Comparison of ENCODE assay signal across 8 mouse cellular contexts in genomic region chr11:23666526-23666925, GRCm38 (mm10). TPM values are rescaled to one million over a fixed set of nuclear protein-coding genes. Genes with fewer than 3 reads are reported as not detected.
A peak's percentile ranks its signal among the peaks of the same experiment; 100 is the strongest.
DNase-seq lines count a peak whose midpoint lies in the region; ATAC-seq and TF ChIP-seq lines count a peak whose summit lies in the region.

No protein-coding gene starts in this region.

- WGBS in embryonic facial prominence, embryonic 12.5 days, result 3% methylated on average over 5 of the region's 5 CpGs
- WGBS in intestine, embryonic 14.5 days, result 5% methylated on average over 5 of the region's 5 CpGs
- WGBS in neural tube, embryonic 12.5 days, result 10% methylated on average over 5 of the region's 5 CpGs

- H3K4me1 ChIP-seq in embryonic facial prominence, embryonic 12.5 days, result 0 out of 2 replicates have a peak, but pooled peaks cover 7% of the 10 kb centered on the region
- 0 out of 2 replicates have a peak, but pooled peaks cover 3% of the 10 kb centered on the region for H3K4me1 ChIP-seq in intestine, embryonic 14.5 days (replicated peaks; ENCODE audit: control insufficient read depth, insufficient read depth, low read length)
- H3K4me1 ChIP-seq in neural tube, embryonic 12.5 days, result peaks cover 6% of the 10 kb centered on the region; the same call in 1 of the 2 replicates

- H3K9me3 ChIP-seq in embryonic facial prominence, embryonic 12.5 days, result no peaks in the 10 kb centered on the region
- H3K9me3 ChIP-seq in intestine, embryonic 14.5 days (ENCODE audit: control insufficient read depth, low read length), result no peaks in the 10 kb centered on the region
- no peaks in the 10 kb centered on the region for H3K9me3 ChIP-seq in neural tube, embryonic 12.5 days

- peak overlapping the region; percentile 97 for H3K27ac ChIP-seq in layer of hippocampus, adult 2 months
- peak overlapping the region; percentile 94 for H3K27ac ChIP-seq in embryonic facial prominence, embryonic 12.5 days
- H3K27ac ChIP-seq in intestine, embryonic 14.5 days (ENCODE audit: low read depth), result peak overlapping the region; percentile 86
- H3K27ac ChIP-seq in neural tube, embryonic 12.5 days, result peak overlapping the region; percentile 93

- no peak for TF ChIP-seq CTCF in layer of hippocampus, adult 2 months (conservative IDR thresholded peaks at IDR 0.05)

- no peaks in the 10 kb centered on the region for H3K27me3 ChIP-seq in embryonic facial prominence, embryonic 12.5 days
- H3K27me3 ChIP-seq in intestine, embryonic 14.5 days (replicated peaks; ENCODE audit: control insufficient read depth, insufficient read depth, low read length), result no peaks in the 10 kb centered on the region
- H3K27me3 ChIP-seq in neural tube, embryonic 12.5 days (replicated peaks), result no peaks in the 10 kb centered on the region

- peak overlapping the region; percentile 96 for H3K4me3 ChIP-seq in layer of hippocampus, adult 2 months
- H3K4me3 ChIP-seq in embryonic facial prominence, embryonic 12.5 days, result peak overlapping the region; percentile 96
- peak overlapping the region; percentile 89 for H3K4me3 ChIP-seq in intestine, embryonic 14.5 days (ENCODE audit: low read depth, low read length)
- H3K4me3 ChIP-seq in neural tube, embryonic 12.5 days, result peak overlapping the region; percentile 86

- no peak for DNase-seq in layer of hippocampus, adult 2 months (ENCODE audit: low spot score in 2 of 2)
- DNase-seq in layer of hippocampus, postnatal 10 days (ENCODE audit: low spot score in 2 of 2), result no peak
- no peak for DNase-seq in intestine, embryonic 14.5 days (ENCODE audit: low spot score)
- DNase-seq in adrenal gland, postnatal 36 days, result no peak
- DNase-seq in adrenal gland, postnatal 14 days, result no peak

- H3K9ac ChIP-seq in embryonic facial prominence, embryonic 12.5 days, result peak overlapping the region; percentile 92
- H3K9ac ChIP-seq in intestine, embryonic 14.5 days (ENCODE audit: low read length), result peak overlapping the region; percentile 85
- peak overlapping the region; percentile 63 for H3K9ac ChIP-seq in neural tube, embryonic 12.5 days

- no peaks in the 10 kb centered on the region for H3K36me3 ChIP-seq in embryonic facial prominence, embryonic 12.5 days
- H3K36me3 ChIP-seq in intestine, embryonic 14.5 days (ENCODE audit: control insufficient read depth, insufficient read depth, low read length), result 0 out of 2 replicates have a peak, but pooled peaks cover 3% of the 10 kb centered on the region
- 0 out of 2 replicates have a peak, but pooled peaks cover 3% of the 10 kb centered on the region for H3K36me3 ChIP-seq in neural tube, embryonic 12.5 days

- no peak; the same call in 1 of the 2 replicates for ATAC-seq in embryonic facial prominence, embryonic 12.5 days (ENCODE audit: insufficient number of reproducible peaks, insufficient read depth, low FRiP score, low TSS enrichment)
- ATAC-seq in intestine, embryonic 14.5 days (replicated peaks; ENCODE audit: low FRiP score, low TSS enrichment, low read depth), result no peak
- no peak for ATAC-seq in neural tube, embryonic 12.5 days (ENCODE audit: low FRiP score, low read depth)
- ATAC-seq in erythroid progenitor cell, adult 5-6 weeks (replicated peaks; ENCODE audit: low FRiP score, poor library complexity, severe bottlenecking), result no peak

- peak overlapping the region; percentile 52 for H3K4me2 ChIP-seq in embryonic facial prominence, embryonic 12.5 days (replicated peaks)
- H3K4me2 ChIP-seq in intestine, embryonic 14.5 days (ENCODE audit: low read length), result peak overlapping the region; percentile 73
- H3K4me2 ChIP-seq in neural tube, embryonic 12.5 days (replicated peaks), result peak overlapping the region; percentile 67

RNA-seq across cellular contexts. Expression of gene Pex13, which starts 0.8 kb away (rescaled TPM):
- total RNA-seq in layer of hippocampus, adult 2 months (2021), result 10 to 100 TPM; 22.8 to 34.0 TPM
- total RNA-seq in layer of hippocampus, postnatal 10 days (2021), result 10 to 100 TPM; 23.6 to 25.9 TPM
- 38.4 and 40.0 TPM in 2 replicates for polyA plus RNA-seq in embryonic facial prominence, embryonic 12.5 days (2016; fragmentation: Nextera tagmentation; extraction: Ambion mirVana)
- 25.8 and 31.7 TPM in 2 replicates for polyA plus RNA-seq in intestine, embryonic 14.5 days (2014; fragmentation: Nextera tagmentation; extraction: Ambion mirVana)
- polyA plus RNA-seq in neural tube, embryonic 12.5 days (2016; fragmentation: Nextera tagmentation; extraction: Ambion mirVana), result 45.5 and 46.8 TPM in 2 replicates
- total RNA-seq in adrenal gland, postnatal 36 days (2021), result 10 to 100 TPM; 59.7 to 76.6 TPM
- 56.9 and 66.8 TPM in 2 replicates for total RNA-seq in adrenal gland, postnatal 14 days (2021)
- total RNA-seq in erythroid progenitor cell, adult 5-6 weeks (2015; ENCODE audit: low replicate concordance), result 3.8 and 6.5 TPM in 2 replicates
- 4.4 and 10.9 TPM in 2 replicates for total RNA-seq in erythroid progenitor cell, adult 5-6 weeks (2017; ENCODE audit: low replicate concordance)

RNA-seq across cellular contexts. Expression of gene Pus10, which starts 1.1 kb away (rescaled TPM):
- total RNA-seq in layer of hippocampus, adult 2 months (2021), result 10 to 100 TPM; 18.6 to 21.1 TPM
- total RNA-seq in layer of hippocampus, postnatal 10 days (2021), result 10 to 100 TPM; 13.7 to 21.0 TPM
- polyA plus RNA-seq in embryonic facial prominence, embryonic 12.5 days (2016; fragmentation: Nextera tagmentation; extraction: Ambion mirVana), result 28.6 and 30.4 TPM in 2 replicates
- 23.8 and 25.2 TPM in 2 replicates for polyA plus RNA-seq in intestine, embryonic 14.5 days (2014; fragmentation: Nextera tagmentation; extraction: Ambion mirVana)
- 18.4 and 19.8 TPM in 2 replicates for polyA plus RNA-seq in neural tube, embryonic 12.5 days (2016; fragmentation: Nextera tagmentation; extraction: Ambion mirVana)
- total RNA-seq in adrenal gland, postnatal 36 days (2021), result 10 to 100 TPM; 13.9 to 16.4 TPM
- 19.2 and 21.8 TPM in 2 replicates for total RNA-seq in adrenal gland, postnatal 14 days (2021)
- 14.7 and 18.0 TPM in 2 replicates for total RNA-seq in erythroid progenitor cell, adult 5-6 weeks (2015; ENCODE audit: low replicate concordance)
- 4.1 and 23.0 TPM in 2 replicates for total RNA-seq in erythroid progenitor cell, adult 5-6 weeks (2017; ENCODE audit: low replicate concordance)

RNA-seq across cellular contexts. Expression of gene 0610010F05Rik, which starts 33.1 kb away (rescaled TPM):
- 10 to 100 TPM; 35.3 to 36.0 TPM for total RNA-seq in layer of hippocampus, adult 2 months (2021)
- total RNA-seq in layer of hippocampus, postnatal 10 days (2021), result 10 to 100 TPM; 66.0 to 69.2 TPM
- 33.4 and 37.1 TPM in 2 replicates for polyA plus RNA-seq in embryonic facial prominence, embryonic 12.5 days (2016; fragmentation: Nextera tagmentation; extraction: Ambion mirVana)
- 29.2 and 29.9 TPM in 2 replicates for polyA plus RNA-seq in intestine, embryonic 14.5 days (2014; fragmentation: Nextera tagmentation; extraction: Ambion mirVana)
- polyA plus RNA-seq in neural tube, embryonic 12.5 days (2016; fragmentation: Nextera tagmentation; extraction: Ambion mirVana), result 89.9 and 93.3 TPM in 2 replicates
- total RNA-seq in adrenal gland, postnatal 36 days (2021), result 10 to 100 TPM; 13.3 to 13.4 TPM
- total RNA-seq in adrenal gland, postnatal 14 days (2021), result 17.9 and 18.4 TPM in 2 replicates
- 4.7 and 16.8 TPM in 2 replicates for total RNA-seq in erythroid progenitor cell, adult 5-6 weeks (2015; ENCODE audit: low replicate concordance)
- total RNA-seq in erythroid progenitor cell, adult 5-6 weeks (2017; ENCODE audit: low replicate concordance), result 3.0 and 3.9 TPM in 2 replicates
